Mouse (Mus musculus) hindbrain, embryonic 16.5 days (tissue): ENCODE data around the gene Klhl6. TPM values are rescaled to one million over a fixed set of nuclear protein-coding genes. Genes with fewer than 3 reads are reported as not detected.
A peak's percentile ranks its signal among the peaks of the same experiment; 100 is the strongest.

Experiments
- ATAC-seq: fragments of 200-750 bp; cut with Nextera tagmentation; 2 replicates; pipeline ENCODE4 v1.8.0; 2017; ENCODE audit warnings: moderate TSS enrichment, moderate library complexity
- H3K27ac ChIP-seq: fragments of 300-500 bp; sonication (generic); 2 replicates; pipeline ENCODE4 v1.5.1; 2014; ENCODE audit warnings: low read depth, mild to moderate bottlenecking, control low read depth, low read length, moderate library complexity
- H3K27me3 ChIP-seq: fragments of 300-500 bp; sonication (generic); replicated peaks from 2 replicates; pipeline ENCODE4 v1.6.1; 2014; ENCODE audit warnings: low read length; ENCODE audit not compliant: control insufficient read depth, insufficient read depth
- H3K36me3 ChIP-seq: fragments of 300-500 bp; sonication (generic); 2 replicates; pipeline ENCODE4 v1.6.1; 2014; ENCODE audit warnings: mild to moderate bottlenecking, low read length, moderate library complexity, mixed read lengths; ENCODE audit not compliant: control insufficient read depth, insufficient read depth
- H3K4me1 ChIP-seq: fragments of 300-500 bp; sonication (generic); 2 replicates; pipeline ENCODE4 v1.6.1; 2014; ENCODE audit warnings: low read depth, low read length; ENCODE audit not compliant: control insufficient read depth, insufficient read depth
- H3K4me2 ChIP-seq: fragments of 300-500 bp; sonication (generic); 2 replicates; pipeline ENCODE4 v1.6.1; 2014; ENCODE audit warnings: mild to moderate bottlenecking, low read length, control low read depth, moderate library complexity
- H3K4me3 ChIP-seq: fragments of 300-500 bp; sonication (generic); 2 replicates; pipeline ENCODE4 v1.5.1; 2014; ENCODE audit warnings: mild to moderate bottlenecking, low read length, control low read depth, moderate library complexity
- H3K9ac ChIP-seq: fragments of 300-500 bp; sonication (generic); 2 replicates; pipeline ENCODE4 v1.6.1; 2014; ENCODE audit warnings: low read depth, mild to moderate bottlenecking, control low read depth, low read length, moderate library complexity
- H3K9me3 ChIP-seq: fragments of 300-500 bp; sonication (generic); 2 replicates; pipeline ENCODE4 v1.6.1; 2014; ENCODE audit warnings: mild to moderate bottlenecking, low read length, moderate library complexity; ENCODE audit not compliant: control insufficient read depth
- WGBS: fragments of 180-500 bp; shearing (Covaris S2); extraction: QIAGEN DNeasy Blood & Tissue Kit; methylation state at CpG from one replicate; pipeline ENCODE4 v1.1.7; 2014; 5-methylcytosine and 5-hydroxymethylcytosine counted together
- polyA plus RNA-seq: library from polyadenylated mRNA; unstranded; fragments of >200 nt; fragmentation: Nextera tagmentation; extraction: Ambion mirVana; gene quantifications from 2 replicates; pipeline ENCODE4 v1.2.1, GENCODE M21; 2015

Gene Klhl6
- polyA plus RNA-seq, 1 experiment from 2014 or later, result 4.0 TPM

DNA sequence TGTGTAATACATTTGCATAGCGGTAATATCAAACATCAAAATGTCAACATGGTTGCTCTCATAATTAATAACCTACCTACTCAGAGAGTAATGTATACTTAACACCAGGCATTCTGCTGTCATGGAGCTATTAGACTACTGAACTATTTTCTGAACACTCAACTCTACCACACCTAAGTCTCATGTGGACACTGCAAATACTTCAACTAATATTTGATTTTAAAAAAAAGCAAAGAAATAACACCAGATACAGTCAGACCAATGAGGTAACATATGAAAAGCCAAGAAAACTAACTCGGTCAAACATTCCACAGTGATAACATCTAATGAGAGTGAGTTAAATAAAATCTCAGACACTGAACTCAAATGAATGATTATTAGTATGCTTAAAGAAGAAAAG lies 21.8 kb downstream of the Klhl6 start:
- Histone ChIP-seq H3K4me3 (no peak overlapping the region), H3K27me3 (no peaks in the 10 kb centered on the region), H3K4me2 (no peak overlapping the region), H3K9me3 (no peaks in the 10 kb centered on the region), H3K36me3 (no peaks in the 10 kb centered on the region), H3K27ac (no peak overlapping the region), H3K9ac (no peak overlapping the region), H3K4me1 (no peaks in the 10 kb centered on the region)
- 91% methylated on average over 2 of the region's 2 CpGs for WGBS
- ATAC-seq, result no peak

DNA sequence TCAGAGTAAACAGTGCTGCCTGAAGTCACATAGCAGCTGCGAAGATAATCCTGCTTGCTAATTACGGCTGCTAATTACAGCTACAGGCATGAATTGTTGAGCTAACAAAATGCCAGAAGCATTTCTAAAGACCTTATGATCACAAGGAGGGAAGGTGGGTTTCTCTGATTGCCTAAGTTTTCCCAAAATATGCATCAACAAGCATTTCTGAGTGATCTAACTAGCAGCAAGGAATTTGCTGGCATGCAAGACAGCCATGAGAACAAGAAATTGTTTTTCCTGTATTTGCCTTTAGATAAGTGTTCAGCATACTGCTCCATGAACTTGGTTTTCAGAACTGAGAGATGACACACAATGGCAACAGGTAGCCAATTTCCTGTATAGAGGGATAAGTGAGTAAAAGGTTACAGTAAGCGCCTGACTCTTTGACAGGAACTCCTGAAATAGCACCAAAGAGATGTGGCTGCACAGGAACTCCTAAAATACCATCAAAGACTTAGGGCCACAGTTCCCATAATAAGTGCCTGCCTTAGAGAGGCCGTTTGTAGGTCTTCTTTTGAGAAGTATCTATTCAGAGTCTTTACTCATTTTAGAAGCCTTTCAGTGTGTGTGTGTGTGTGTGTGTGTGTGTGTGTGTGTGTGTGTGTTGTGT lies 22.3 kb downstream of the Klhl6 start:
- H3K4me1 ChIP-seq, result no peaks in the 10 kb centered on the region
- H3K27ac ChIP-seq, result no peak overlapping the region
- H3K27me3 ChIP-seq, result no peaks in the 10 kb centered on the region
- H3K36me3 ChIP-seq, result no peaks in the 10 kb centered on the region
- no peak overlapping the region for H3K9ac ChIP-seq
- ATAC-seq, result no peak
- H3K4me3 ChIP-seq, result no peak overlapping the region
- WGBS, result 69% methylated on average over 4 of the region's 4 CpGs
- H3K4me2 ChIP-seq, result no peak overlapping the region
- no peaks in the 10 kb centered on the region for H3K9me3 ChIP-seq

DNA sequence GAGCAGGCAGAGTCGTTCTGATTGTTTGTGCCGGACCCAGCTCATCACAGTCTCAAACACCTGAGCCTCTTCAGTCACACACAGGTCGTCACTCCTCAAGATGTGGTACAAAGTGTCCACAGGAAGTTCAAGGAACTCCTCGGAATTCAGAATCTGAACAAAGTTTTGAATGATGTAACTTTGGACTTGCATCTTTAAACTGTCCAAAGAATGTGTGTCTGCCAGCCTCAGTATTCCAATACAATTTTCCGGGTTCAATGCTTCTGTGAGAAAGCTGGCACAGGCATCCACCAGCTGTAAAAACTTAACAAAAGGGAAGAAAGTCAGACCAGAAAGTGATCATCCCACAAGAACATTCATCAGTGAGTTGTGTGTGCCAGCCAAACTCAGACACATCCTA lies 25.8 kb downstream of the Klhl6 start:
- Histone ChIP-seq H3K9me3 (no peaks in the 10 kb centered on the region), H3K4me3 (no peak overlapping the region), H3K27ac (no peak overlapping the region), H3K9ac (no peak overlapping the region), H3K4me2 (no peak overlapping the region), H3K27me3 (no peaks in the 10 kb centered on the region), H3K4me1 (no peaks in the 10 kb centered on the region), H3K36me3 (no peaks in the 10 kb centered on the region)
- 88% methylated on average over 5 of the region's 5 CpGs for WGBS
- no peak for ATAC-seq

DNA sequence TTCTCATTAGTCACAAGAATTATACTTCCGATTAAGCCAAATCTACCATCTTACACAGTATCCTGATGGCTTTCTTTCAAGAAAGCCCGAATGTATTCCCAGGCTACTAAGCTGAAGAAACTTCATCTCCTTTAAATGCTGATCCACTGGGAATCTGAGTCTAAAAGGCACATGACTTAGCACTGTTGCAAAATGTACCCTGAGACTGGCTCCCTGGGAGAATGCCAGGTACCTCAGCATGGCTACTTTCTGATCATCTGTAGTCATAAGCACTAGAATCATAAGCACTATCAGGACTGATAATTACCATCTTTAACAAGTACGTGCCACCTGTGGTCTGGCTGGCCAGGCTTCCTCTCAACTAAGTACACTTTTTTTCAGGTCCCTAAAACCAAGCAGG lies 35.5 kb downstream of the Klhl6 start:
- no peak overlapping the region for H3K4me3 ChIP-seq
- H3K9ac ChIP-seq, result no peak overlapping the region
- no peak overlapping the region for H3K27ac ChIP-seq
- no peaks in the 10 kb centered on the region for H3K4me1 ChIP-seq
- no peak for ATAC-seq
- H3K36me3 ChIP-seq, result no peaks in the 10 kb centered on the region
- no peak overlapping the region for H3K4me2 ChIP-seq
- H3K9me3 ChIP-seq, result no peaks in the 10 kb centered on the region
- 90% methylated on average over 3 of the region's 3 CpGs for WGBS
- H3K27me3 ChIP-seq, result no peaks in the 10 kb centered on the region

DNA sequence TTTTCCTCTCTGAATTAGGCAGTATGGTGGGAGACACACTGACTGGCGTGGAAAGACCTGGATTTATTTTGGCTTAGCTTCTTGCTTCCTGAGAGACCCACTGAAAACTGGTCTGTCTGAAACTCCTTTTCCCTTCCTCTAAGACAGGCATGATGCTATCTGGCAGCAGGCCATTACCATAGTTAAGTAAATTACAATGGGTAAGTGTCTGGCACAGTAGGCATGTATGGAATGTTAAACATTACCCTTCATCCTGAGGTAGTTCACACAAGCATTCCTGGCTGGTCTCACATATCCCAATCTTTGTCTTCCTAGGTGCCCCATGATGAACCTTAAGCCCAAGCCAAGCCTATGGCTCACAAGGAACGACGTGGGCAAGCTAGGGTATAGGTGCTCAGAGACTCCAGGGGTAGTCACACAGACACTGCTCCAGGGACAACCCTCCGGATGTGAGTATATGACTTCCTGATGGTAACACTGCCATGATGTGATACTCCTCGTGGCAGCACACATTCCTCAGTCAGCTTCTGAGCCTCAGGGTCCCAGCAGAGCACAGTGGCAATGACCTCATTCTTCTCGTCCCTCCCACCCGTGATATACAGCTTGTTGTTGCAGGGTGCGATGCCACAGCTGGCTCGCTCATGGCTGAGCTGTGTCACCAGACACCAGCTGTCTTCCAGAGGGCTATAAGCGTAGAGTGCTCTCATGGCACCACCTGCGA lies 36.1 kb downstream of the Klhl6 start:
- ATAC-seq, result peak; percentile 24; the same call in 1 of the 2 replicates
- Histone ChIP-seq H3K4me2 (no peak overlapping the region), H3K27ac (no peak overlapping the region), H3K27me3 (no peaks in the 10 kb centered on the region), H3K36me3 (no peaks in the 10 kb centered on the region), H3K9ac (no peak overlapping the region), H3K4me1 (no peaks in the 10 kb centered on the region), H3K9me3 (no peaks in the 10 kb centered on the region), H3K4me3 (no peak overlapping the region)
- WGBS, result 83% methylated on average over 11 of the region's 11 CpGs

DNA sequence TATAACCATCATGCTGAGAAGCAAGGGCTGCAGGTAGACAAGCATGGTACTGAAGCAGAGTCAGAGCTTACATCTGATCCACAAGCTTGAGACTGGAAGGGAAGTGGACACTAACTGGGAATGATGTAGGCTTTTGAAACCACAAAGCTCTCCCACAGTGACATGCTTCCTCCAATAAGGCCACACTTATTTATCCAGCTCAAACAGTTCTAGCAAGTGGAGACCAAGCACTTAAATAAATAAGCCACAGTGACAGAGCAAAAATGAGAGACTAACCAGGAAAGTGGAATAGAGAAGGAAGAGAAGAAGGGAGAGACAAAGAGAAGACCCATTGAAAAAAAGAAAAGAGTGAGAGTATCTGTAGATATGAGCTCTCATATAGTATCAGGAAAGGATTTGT lies 62.0 kb downstream of the Klhl6 start:
- Histone ChIP-seq H3K4me2 (no peak overlapping the region), H3K36me3 (no peaks in the 10 kb centered on the region), H3K27me3 (no peaks in the 10 kb centered on the region), H3K9me3 (no peaks in the 10 kb centered on the region), H3K4me3 (no peak overlapping the region), H3K9ac (no peak overlapping the region), H3K4me1 (no peaks in the 10 kb centered on the region), H3K27ac (no peak overlapping the region)
- ATAC-seq, result no peak

DNA sequence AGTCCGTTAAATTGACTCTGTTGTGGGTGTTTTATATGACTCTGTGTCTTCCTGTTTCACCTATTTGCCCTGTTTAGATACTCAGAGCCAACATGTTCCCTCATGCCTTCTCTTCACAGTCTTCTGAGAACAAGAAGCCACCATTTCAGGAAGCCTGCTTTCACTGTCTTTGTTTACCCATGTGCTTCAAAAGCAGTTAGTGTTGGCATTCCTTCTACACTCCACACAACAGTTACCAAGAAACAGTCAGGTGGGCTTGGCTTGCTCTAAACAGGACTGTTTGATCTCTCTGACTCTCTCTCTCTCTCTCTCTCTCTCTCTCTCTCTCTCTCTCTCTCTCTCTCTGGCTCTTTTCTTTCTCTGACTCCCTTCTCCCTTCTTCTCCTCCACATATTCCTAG lies 64.6 kb downstream of the Klhl6 start:
- no peak overlapping the region for H3K4me2 ChIP-seq
- no peaks in the 10 kb centered on the region for H3K36me3 ChIP-seq
- no peaks in the 10 kb centered on the region for H3K9me3 ChIP-seq
- H3K27ac ChIP-seq, result no peak overlapping the region
- H3K4me1 ChIP-seq, result no peaks in the 10 kb centered on the region
- H3K4me3 ChIP-seq, result no peak overlapping the region
- no peaks in the 10 kb centered on the region for H3K27me3 ChIP-seq
- no peak overlapping the region for H3K9ac ChIP-seq
- ATAC-seq, result no peak
- WGBS, result 84% methylated on average over 1 of the region's 1 CpGs

DNA sequence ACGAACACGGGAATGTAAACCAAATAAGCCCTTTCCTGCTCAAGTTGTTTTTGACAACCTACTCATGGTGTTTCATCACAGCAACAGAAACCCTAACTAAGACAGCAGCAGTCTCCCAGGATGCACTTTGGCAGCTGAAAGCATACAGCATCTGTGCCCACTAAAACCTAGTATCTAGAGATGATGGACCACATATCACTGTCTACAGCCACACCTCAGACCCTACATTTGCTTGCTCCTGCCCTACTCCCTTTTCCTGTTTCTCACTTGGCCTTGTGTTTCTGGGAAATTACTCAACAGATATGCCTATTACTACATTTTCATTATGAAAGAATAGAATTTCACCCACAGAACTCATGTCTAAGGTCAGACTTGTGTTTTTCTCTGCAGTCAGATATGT lies 70.3 kb downstream of the Klhl6 start:
- no peak overlapping the region for H3K27ac ChIP-seq
- no peak overlapping the region for H3K4me3 ChIP-seq
- H3K9ac ChIP-seq, result no peak overlapping the region
- H3K4me2 ChIP-seq, result no peak overlapping the region
- no peaks in the 10 kb centered on the region for H3K9me3 ChIP-seq
- WGBS, result 67% methylated on average over 2 of the region's 2 CpGs
- H3K36me3 ChIP-seq, result no peaks in the 10 kb centered on the region
- no peaks in the 10 kb centered on the region for H3K4me1 ChIP-seq
- no peaks in the 10 kb centered on the region for H3K27me3 ChIP-seq
- no peak for ATAC-seq

DNA sequence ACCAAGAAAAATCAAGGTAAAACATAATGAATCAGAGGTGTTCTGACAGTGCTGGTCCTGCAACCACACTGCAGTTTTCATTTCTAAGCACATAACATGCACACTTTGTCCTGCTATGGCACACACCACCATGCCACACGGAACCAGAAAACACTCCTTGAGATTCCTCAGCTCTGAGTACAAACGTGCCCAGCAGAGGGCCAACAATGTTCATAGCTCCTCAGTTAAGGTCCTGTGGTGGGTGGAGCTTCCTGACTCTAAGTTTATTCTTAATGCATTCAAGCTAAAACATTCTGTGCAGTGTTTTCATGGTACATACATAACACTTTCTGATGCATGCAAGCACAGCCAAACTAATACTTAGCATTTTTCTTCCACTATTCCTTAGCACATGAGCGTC lies 74.5 kb downstream of the Klhl6 start:
- H3K4me1 ChIP-seq, result no peaks in the 10 kb centered on the region
- 54% methylated on average over 3 of the region's 3 CpGs for WGBS
- H3K27ac ChIP-seq, result no peak overlapping the region
- H3K36me3 ChIP-seq, result no peaks in the 10 kb centered on the region
- no peaks in the 10 kb centered on the region for H3K27me3 ChIP-seq
- no peak overlapping the region for H3K9ac ChIP-seq
- H3K4me3 ChIP-seq, result no peak overlapping the region
- ATAC-seq, result no peak
- no peak overlapping the region for H3K4me2 ChIP-seq
- H3K9me3 ChIP-seq, result no peaks in the 10 kb centered on the region
